In genomic region chr9:20982171-20982570, GRCm38 (mm10) we compare ENCODE assay signal across 1 mouse cellular context.
TF ChIP-seq lines count a peak whose summit lies in the region.

No protein-coding gene starts in this region.

TF ChIP-seq in ES-E14, 5 proteins besides CTCF, POLR2A, EP300 and RAD21 (continued from another document):
- TF ChIP-seq ZC3H11A (IDR thresholded peaks at IDR 0.05; ENCODE audit: borderline replicate concordance, low read depth, low read length), result no peak
- no peak for TF ChIP-seq MAFK (IDR thresholded peaks at IDR 0.05; ENCODE audit: insufficient read depth, low read depth, low read length)
- TF ChIP-seq ZNF384 (IDR thresholded peaks at IDR 0.05; ENCODE audit: low read depth, low read length), result no peak
- TF ChIP-seq CHD2 (IDR thresholded peaks at IDR 0.05; ENCODE audit: low read depth, low read length), result no peak
